Mouse (Mus musculus) liver, adult 2 months (tissue): ENCODE results near the gene Fry. TPM values are rescaled to one million over a fixed set of nuclear protein-coding genes. Genes with fewer than 3 reads are reported as not detected.

ENCODE experiments used
- DNase-seq: peaks from one replicate; pipeline ENCODE4 v3.0.0-alpha.2; 2011; ENCODE audit warnings: low read depth, low spot score; ENCODE audit errors: extremely low read depth
- H3K27ac ChIP-seq: fragments of 200-500 bp; replicated peaks from 2 replicates; pipeline ENCODE4 v1.5.1; 2012; ENCODE audit warnings: low read depth, mild to moderate bottlenecking, control low read depth, inconsistent platforms, low read length; ENCODE audit not compliant: insufficient read depth
- H3K27me3 ChIP-seq: fragments of 200-500 bp; 2 replicates; pipeline ENCODE4 v1.6.1; 2012; ENCODE audit warnings: mild to moderate bottlenecking, moderate library complexity, low read length, inconsistent platforms; ENCODE audit not compliant: control insufficient read depth, insufficient read depth
- H3K36me3 ChIP-seq: fragments of 200-500 bp; 2 replicates; pipeline ENCODE4 v1.6.1; 2012; ENCODE audit warnings: low read length, inconsistent platforms; ENCODE audit not compliant: control insufficient read depth, insufficient read depth
- H3K4me1 ChIP-seq: fragments of 200-500 bp; 2 replicates; pipeline ENCODE4 v1.6.1; 2011; ENCODE audit warnings: low read length; ENCODE audit not compliant: control insufficient read depth, insufficient read depth
- H3K4me3 ChIP-seq: fragments of 200-500 bp; 2 replicates; pipeline ENCODE4 v1.5.1; 2011; ENCODE audit warnings: low read depth, mild to moderate bottlenecking, control low read depth, low read length, moderate library complexity; ENCODE audit not compliant: insufficient read depth
- H3K79me2 ChIP-seq: fragments of 200-500 bp; 2 replicates; pipeline ENCODE4 v1.6.1; 2012; ENCODE audit warnings: inconsistent platforms, mild to moderate bottlenecking, low read length, moderate library complexity; ENCODE audit not compliant: control insufficient read depth, insufficient read depth
- H3K9ac ChIP-seq: fragments of 200-500 bp; 2 replicates; pipeline ENCODE4 v1.6.1; 2012; ENCODE audit warnings: low read depth, mild to moderate bottlenecking, control low read depth, inconsistent platforms, low read length
- CTCF ChIP-seq: fragments of 200-500 bp; IDR thresholded peaks from 2 replicates; pipeline ENCODE4 v1.5.1; 2011; ENCODE audit warnings: low read depth, low read length, control low read depth
- POLR2A ChIP-seq: fragments of 200-500 bp; IDR thresholded peaks from 2 replicates; pipeline ENCODE4 v1.6.1; 2011; ENCODE audit warnings: low read length, control low read depth; ENCODE audit not compliant: insufficient read depth; ENCODE audit errors: extremely low read depth
- WGBS: fragments of 180-500 bp; shearing (Covaris S2); methylation state at CpG from one replicate; pipeline ENCODE4 v1.1.7; 2018; 5-methylcytosine and 5-hydroxymethylcytosine counted together
- polyA plus RNA-seq: library from polyadenylated mRNA; depleted of rRNA; stranded (reverse); fragments of >200 nt; gene quantifications from 2 replicates; pipeline ENCODE4 v1.2.3, GENCODE M21; 2012
- total RNA-seq: library from RNA; depleted of rRNA; stranded (reverse); fragments of >200 nt; gene quantifications from 2 replicates; pipeline ENCODE4 v1.2.3, GENCODE M21; 2014

Gene Fry
- total and polyA plus RNA-seq, 2 experiments: 0.62 to 1.8 TPM

DNA sequence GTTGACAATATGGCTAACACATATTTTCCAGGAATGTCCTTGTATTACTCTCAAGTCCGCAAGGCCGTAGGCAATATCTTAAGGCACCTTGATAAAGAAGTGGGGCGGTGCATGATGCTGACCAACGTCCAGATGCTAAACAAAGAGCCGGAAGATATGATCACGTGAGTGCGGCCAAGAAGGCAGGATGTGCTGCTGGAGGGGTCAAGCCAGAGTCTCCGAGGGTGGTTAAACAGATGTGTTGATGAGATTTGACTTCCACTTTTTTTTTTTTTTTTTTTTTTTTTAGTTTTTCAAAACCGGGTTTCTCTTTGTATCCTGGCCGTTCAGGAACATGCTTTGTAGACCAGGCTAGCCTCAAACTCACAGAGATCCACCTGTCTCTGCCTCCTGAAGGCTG is 262.3 kb downstream of the Fry start:
- Histone ChIP-seq H3K4me1 (no peaks in the 10 kb centered on the region), H3K36me3 (no peaks in the 10 kb centered on the region), H3K9ac (no peak overlapping the region), H3K4me3 (no peak overlapping the region), H3K79me2 (no peaks in the 10 kb centered on the region), H3K27ac (no peak overlapping the region), H3K27me3 (no peaks in the 10 kb centered on the region)
- 80% methylated on average over 10 of the region's 10 CpGs for WGBS
- TF ChIP-seq CTCF: no peak
- no peak for TF ChIP-seq POLR2A
- DNase-seq: no peak

GRCm38 (mm10) chr5:150382411-150382810 is 264.0 kb downstream of the Fry start:
- Histone ChIP-seq H3K27ac (no peak overlapping the region), H3K4me1 (no peaks in the 10 kb centered on the region), H3K4me3 (no peak overlapping the region), H3K27me3 (no peaks in the 10 kb centered on the region), H3K36me3 (no peaks in the 10 kb centered on the region), H3K9ac (no peak overlapping the region), H3K79me2 (no peaks in the 10 kb centered on the region)
- WGBS: 83% methylated on average over 5 of the region's 5 CpGs
- DNase-seq: no peak
- TF ChIP-seq POLR2A: no peak

DNA sequence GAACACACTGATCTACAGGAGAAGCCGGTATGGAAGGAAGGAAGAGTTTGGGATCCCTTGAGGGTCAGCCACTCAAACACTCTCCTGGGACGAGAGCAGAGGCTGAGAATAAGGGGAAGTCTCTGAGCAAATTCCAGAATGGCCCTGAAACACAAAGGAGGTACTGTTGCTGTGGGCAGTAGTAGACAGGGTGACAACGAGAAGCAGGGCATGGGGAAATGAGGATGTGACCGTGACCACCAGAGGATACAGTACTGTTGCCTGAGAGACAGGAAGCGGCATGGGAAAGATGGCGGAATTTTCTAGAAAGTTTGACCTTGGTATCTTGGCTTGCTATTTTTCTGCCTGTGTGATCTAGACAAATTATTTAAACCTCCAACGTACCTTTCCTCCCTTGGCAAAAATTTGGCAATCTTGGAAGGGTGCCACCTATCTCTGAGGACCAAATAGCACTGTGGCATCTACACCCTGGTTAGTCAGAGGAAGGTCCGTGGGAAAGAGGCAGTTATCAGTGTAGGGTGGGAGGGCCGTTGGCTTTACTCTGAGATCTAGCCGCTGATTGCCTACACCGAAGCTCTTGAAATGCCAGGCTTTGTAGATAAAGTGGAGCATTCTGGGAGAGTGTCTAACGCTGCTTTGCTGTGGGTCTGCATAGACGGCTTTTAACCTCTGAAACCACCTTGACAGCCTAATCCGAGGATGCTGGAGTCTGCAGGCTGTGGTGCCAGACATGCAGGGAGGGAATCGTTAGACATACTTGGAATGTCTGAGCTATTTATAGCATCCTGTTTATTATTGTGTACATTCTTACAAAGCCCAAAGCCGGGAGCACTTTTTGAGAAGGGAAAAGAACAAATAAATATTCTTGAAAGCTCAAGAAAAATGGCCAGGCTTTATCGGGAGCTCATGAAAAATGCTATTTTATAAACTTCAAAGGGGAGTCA is 266.1 kb downstream of the Fry start:
- no peak overlapping the region for H3K4me3 ChIP-seq
- H3K27me3 ChIP-seq: no peaks in the 10 kb centered on the region
- no peaks in the 10 kb centered on the region for H3K79me2 ChIP-seq
- H3K9ac ChIP-seq: no peak overlapping the region
- no peak overlapping the region for H3K27ac ChIP-seq
- 59% methylated on average over 17 of the region's 17 CpGs for WGBS
- TF ChIP-seq CTCF (no peak), POLR2A (no peak)
- H3K4me1 ChIP-seq: no peaks in the 10 kb centered on the region
- H3K36me3 ChIP-seq: no peaks in the 10 kb centered on the region
- DNase-seq: no peak

GRCm38 (mm10) chr5:150385224-150385623 is 266.8 kb downstream of the Fry start:
- H3K4me3 ChIP-seq: no peak overlapping the region
- H3K79me2 ChIP-seq: no peaks in the 10 kb centered on the region
- no peaks in the 10 kb centered on the region for H3K36me3 ChIP-seq
- no peaks in the 10 kb centered on the region for H3K27me3 ChIP-seq
- no peak for TF ChIP-seq CTCF
- no peak for TF ChIP-seq POLR2A
- H3K27ac ChIP-seq: no peak overlapping the region
- H3K4me1 ChIP-seq: no peaks in the 10 kb centered on the region
- WGBS: 83% methylated on average over 7 of the region's 7 CpGs
- no peak overlapping the region for H3K9ac ChIP-seq
- DNase-seq: no peak

DNA sequence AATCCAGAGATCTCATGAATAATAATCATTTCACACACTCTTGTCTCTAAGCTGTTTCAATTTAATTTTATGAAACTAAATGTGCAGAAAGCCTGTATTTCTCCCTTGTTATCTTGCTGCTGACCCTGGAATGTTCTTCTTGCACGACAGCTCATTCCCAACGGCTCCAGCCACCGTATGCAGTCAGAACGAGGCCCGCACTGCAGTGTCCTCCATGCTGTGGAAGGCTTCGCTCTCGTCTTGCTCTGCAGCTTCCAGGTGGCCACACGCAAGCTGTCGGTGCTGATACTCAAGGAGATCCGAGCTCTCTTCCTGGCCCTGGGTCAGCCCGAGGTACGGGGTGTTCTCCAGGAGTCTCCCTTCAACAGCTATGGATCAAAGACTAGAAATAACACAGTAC is 270.2 kb downstream of the Fry start:
- Histone ChIP-seq H3K36me3 (no peaks in the 10 kb centered on the region), H3K9ac (no peak overlapping the region), H3K4me3 (no peak overlapping the region), H3K27ac (no peak overlapping the region), H3K27me3 (no peaks in the 10 kb centered on the region), H3K79me2 (no peaks in the 10 kb centered on the region), H3K4me1 (no peaks in the 10 kb centered on the region)
- DNase-seq: no peak
- TF ChIP-seq POLR2A (no peak), CTCF (no peak)
- 90% methylated on average over 12 of the region's 12 CpGs for WGBS

DNA sequence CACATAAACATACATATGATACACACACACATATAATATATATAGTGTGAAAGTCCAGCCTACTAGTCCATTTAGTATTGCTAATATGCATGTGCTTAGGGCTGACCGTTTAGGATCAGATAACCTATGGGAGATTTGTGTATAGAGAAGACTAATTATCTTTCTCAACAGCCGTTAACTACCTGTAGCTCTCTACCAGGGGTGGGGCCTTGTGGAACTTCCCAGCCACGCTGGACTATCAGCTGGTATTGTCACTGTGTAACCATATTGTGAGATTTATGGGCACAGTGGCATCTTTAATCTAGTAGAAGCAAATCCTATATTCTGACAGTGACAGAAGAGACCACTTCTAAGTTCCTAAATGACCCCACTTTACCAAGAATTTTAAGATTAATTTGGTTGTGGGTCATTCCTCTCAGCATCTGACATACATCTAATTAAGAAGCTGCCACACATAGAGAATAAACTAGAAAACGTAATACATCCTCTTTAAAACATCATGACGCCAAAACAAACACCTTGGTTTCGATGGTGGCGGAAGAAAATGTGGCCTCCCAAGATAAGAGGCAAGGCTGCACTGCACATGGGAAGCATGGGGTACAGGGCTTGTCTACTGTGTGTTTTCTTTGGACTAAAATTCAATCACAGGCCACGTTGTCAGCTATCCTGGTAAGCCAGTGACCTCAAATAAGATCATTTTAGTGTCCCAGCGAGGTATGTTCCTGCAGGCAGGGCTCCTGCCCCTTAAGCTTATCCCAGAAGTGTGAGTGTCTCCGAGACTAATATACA is 271.3 kb downstream of the Fry start:
- no peak for DNase-seq
- Histone ChIP-seq H3K79me2 (no peaks in the 10 kb centered on the region), H3K36me3 (no peaks in the 10 kb centered on the region), H3K4me1 (no peaks in the 10 kb centered on the region), H3K27ac (no peak overlapping the region), H3K27me3 (no peaks in the 10 kb centered on the region), H3K4me3 (no peak overlapping the region), H3K9ac (no peak overlapping the region)
- TF ChIP-seq CTCF (no peak), POLR2A (no peak)
- 76% methylated on average over 10 of the region's 10 CpGs for WGBS
